Mouse (Mus musculus) liver, embryonic 13.5 days (tissue): ENCODE results near the gene Cpsf6. TPM values are rescaled to one million over a fixed set of nuclear protein-coding genes. Genes with fewer than 3 reads are reported as not detected.
A peak's percentile ranks its signal among the peaks of the same experiment; 100 is the strongest.
"Not testable (repeated sequence)": the region's sequence is repeated elsewhere in the genome, so short reads cannot be mapped to it uniquely, and the experiment has no call there.

Source experiments
- ATAC-seq: fragments of 200-750 bp; cut with Nextera tagmentation; 2 replicates; pipeline ENCODE4 v1.8.0; 2017; ENCODE audit warnings: low read depth, mild to moderate bottlenecking, moderate number of reproducible peaks, moderate library complexity
- DNase-seq: peaks from one replicate; pipeline ENCODE4 v3.0.0; 2022
- H3K27ac ChIP-seq: fragments of 300-500 bp; sonication (generic); 2 replicates; pipeline ENCODE4 v1.5.1; 2015; ENCODE audit warnings: moderate library complexity, mild to moderate bottlenecking, inconsistent platforms
- H3K27me3 ChIP-seq: fragments of 300-500 bp; sonication (generic); 2 replicates; pipeline ENCODE4 v1.6.1; 2015; ENCODE audit warnings: mild to moderate bottlenecking, inconsistent platforms
- H3K36me3 ChIP-seq: fragments of 300-500 bp; sonication (generic); 2 replicates; pipeline ENCODE4 v1.6.1; 2015; ENCODE audit warnings: mild to moderate bottlenecking, inconsistent platforms
- H3K4me1 ChIP-seq: fragments of 300-500 bp; sonication (generic); replicated peaks from 2 replicates; pipeline ENCODE4 v1.6.1; 2015; ENCODE audit warnings: inconsistent platforms
- H3K4me2 ChIP-seq: fragments of 300-500 bp; sonication (generic); 2 replicates; pipeline ENCODE4 v1.6.1; 2015; ENCODE audit warnings: inconsistent platforms, mild to moderate bottlenecking, moderate library complexity
- H3K4me3 ChIP-seq: fragments of 300-500 bp; sonication (generic); replicated peaks from 2 replicates; pipeline ENCODE4 v1.5.1; 2015; ENCODE audit warnings: mild to moderate bottlenecking, inconsistent platforms
- H3K9ac ChIP-seq: fragments of 300-500 bp; sonication (generic); 2 replicates; pipeline ENCODE4 v1.6.1; 2015; ENCODE audit warnings: mild to moderate bottlenecking, inconsistent platforms
- H3K9me3 ChIP-seq: fragments of 300-500 bp; sonication (generic); replicated peaks from 2 replicates; pipeline ENCODE4 v1.6.1; 2016; ENCODE audit warnings: inconsistent platforms
- WGBS: fragments of 180-500 bp; shearing (Covaris S2); methylation state at CpG from one replicate; pipeline ENCODE4 v1.1.7; 2015; ENCODE audit not compliant: insufficient replicate concordance; 5-methylcytosine and 5-hydroxymethylcytosine counted together
- polyA plus RNA-seq: library from polyadenylated mRNA; unstranded; fragments of >200 nt; fragmentation: Nextera tagmentation; extraction: Ambion mirVana; gene quantifications from 2 replicates; pipeline ENCODE4 v1.2.1, GENCODE M21; 2015

Cpsf6 gene
- polyA plus RNA-seq, 1 experiment from 2014 or later, result 69.2 TPM

GRCm38 (mm10) chr10:117396386-117397048, 16.7 kb upstream of the Cpsf6 start:
- Histone ChIP-seq H3K4me2 (no peak overlapping the region), H3K4me3 (no peak overlapping the region)
- no peak for ATAC-seq

DNA sequence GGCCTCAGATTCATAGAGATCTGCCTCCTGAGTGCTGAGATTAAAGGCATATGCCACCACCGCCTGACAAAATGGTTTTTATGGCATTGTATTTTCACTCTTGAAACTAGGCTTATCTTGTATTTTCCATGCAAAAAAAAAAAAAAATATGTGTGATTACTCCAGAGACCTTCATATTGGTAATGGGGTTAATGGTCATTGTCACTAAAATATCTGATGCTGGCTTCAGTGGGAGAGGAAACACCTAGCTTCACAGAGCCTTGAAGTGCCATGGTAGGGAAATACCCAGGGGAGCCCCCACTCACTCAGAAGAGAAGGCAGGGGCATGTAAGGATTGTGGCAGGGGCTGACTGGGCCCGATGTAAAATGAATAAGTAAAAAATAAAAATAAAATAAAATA, 16.0 kb upstream of the Cpsf6 start:
- Histone ChIP-seq H3K36me3 (no peaks in the 10 kb centered on the region), H3K9me3 (no peaks in the 10 kb centered on the region), H3K27ac (no peak overlapping the region), H3K9ac (no peak overlapping the region), H3K4me1 (peaks cover 13% of the 10 kb centered on the region; the same call in 1 of the 2 replicates), H3K27me3 (no peaks in the 10 kb centered on the region), H3K4me2 (no peak overlapping the region), H3K4me3 (no peak overlapping the region)
- ATAC-seq, result no peak
- DNase-seq, result no peak
- 76% methylated on average over 2 of the region's 2 CpGs for WGBS

More at GRCm38 (mm10) chr10:117396386-117397048, 16.7 kb upstream of the Cpsf6 start:
- Histone ChIP-seq H3K9me3 (no peaks in the 10 kb centered on the region), H3K27me3 (no peaks in the 10 kb centered on the region), H3K4me1 (peaks cover 13% of the 10 kb centered on the region; the same call in 1 of the 2 replicates), H3K36me3 (no peaks in the 10 kb centered on the region), H3K9ac (no peak overlapping the region), H3K27ac (no peak overlapping the region)
- no peak for DNase-seq
- 48% methylated on average over 18 of the region's 18 CpGs for WGBS

DNA sequence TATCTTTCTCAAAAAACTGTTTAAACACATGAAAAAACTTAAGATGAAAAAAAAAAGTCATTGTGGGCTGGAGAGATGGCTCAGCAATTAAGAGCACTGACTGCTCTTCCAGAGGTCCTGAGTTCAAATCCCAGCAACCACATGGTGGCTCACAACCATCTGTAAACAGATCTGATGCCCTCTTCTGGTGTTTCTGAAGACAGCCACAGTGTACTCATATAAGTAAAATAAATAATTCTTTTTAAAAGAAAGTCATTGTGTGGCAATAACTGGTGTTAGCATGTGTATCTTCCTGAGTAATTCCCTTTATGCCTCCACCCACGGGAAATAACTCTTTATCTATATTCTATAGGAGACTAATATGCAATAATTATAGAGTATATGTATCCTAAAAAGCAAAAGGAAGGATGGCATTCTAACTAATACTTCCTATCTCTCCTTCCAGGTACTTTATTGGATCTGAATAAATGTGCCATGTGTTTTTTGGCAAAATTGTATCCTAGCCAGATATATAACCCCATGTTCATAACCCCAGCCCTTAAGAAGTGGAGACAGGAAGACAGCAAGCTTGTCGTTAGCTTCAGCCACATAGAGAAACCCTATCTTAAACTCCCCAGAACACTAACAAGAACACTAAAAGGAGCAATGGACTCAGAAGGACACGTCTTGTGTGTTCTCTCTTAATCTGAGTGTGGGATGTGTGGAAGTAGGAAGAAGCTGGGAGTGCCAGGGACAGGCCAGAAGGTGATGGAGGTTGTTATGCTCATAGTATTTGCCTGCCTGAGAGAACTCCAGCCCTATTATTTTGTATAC, 15.1 kb upstream of the Cpsf6 start:
- peaks cover 13% of the 10 kb centered on the region; the same call in 1 of the 2 replicates for H3K4me1 ChIP-seq
- DNase-seq (no peak), ATAC-seq (no peak)
- 55% methylated on average over 3 of the region's 3 CpGs for WGBS
- no peak overlapping the region for H3K4me2 ChIP-seq
- 0 out of 2 replicates have a peak, but pooled peaks cover 3% of the 10 kb centered on the region for H3K27me3 ChIP-seq
- no peak overlapping the region for H3K4me3 ChIP-seq
- no peaks in the 10 kb centered on the region for H3K9me3 ChIP-seq
- no peak overlapping the region for H3K27ac ChIP-seq
- H3K36me3 ChIP-seq, result no peaks in the 10 kb centered on the region
- no peak overlapping the region for H3K9ac ChIP-seq

DNA sequence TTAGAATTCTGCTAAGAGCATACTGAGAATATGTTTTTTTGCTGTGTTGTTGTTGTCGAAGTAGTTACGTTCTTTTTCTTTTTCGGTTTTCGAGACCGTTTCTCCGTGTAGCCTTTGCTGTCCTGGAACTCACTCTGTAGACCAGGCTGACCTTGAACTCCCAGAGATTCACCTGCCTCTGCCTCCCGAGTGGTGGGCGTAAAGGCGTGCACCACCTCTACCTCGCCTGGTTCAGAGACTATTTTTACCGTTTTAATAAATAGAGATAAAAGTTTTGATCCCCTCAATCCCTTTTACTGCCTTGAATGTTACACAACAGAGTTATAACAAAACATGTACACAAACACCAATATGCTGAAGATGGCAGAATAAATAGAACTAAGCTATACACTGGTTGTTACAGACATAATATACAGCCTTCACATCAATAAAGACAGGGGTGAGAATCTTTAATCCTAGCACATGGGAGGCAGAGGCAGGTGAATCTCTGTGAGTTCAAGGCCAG, 14.1 kb upstream of the Cpsf6 start:
- 34% methylated on average over 11 of the region's 11 CpGs for WGBS
- no peak for ATAC-seq
- Histone ChIP-seq H3K4me3 (peak overlapping the region; percentile 55), H3K4me1 (peaks cover 13% of the 10 kb centered on the region; the same call in 1 of the 2 replicates), H3K36me3 (no peaks in the 10 kb centered on the region), H3K9ac (peak overlapping the region; percentile 59), H3K9me3 (no peaks in the 10 kb centered on the region), H3K4me2 (peak overlapping the region; percentile 75), H3K27me3 (0 out of 2 replicates have a peak, but pooled peaks cover 3% of the 10 kb centered on the region), H3K27ac (no peak overlapping the region)
- no peak for DNase-seq

- DNase-seq (no peak), ATAC-seq (peak; percentile 50; the same call in 1 of the 2 replicates)
- H3K36me3 ChIP-seq, result no peaks in the 10 kb centered on the region
- no peaks in the 10 kb centered on the region for H3K9me3 ChIP-seq
- WGBS, result 2% methylated on average over 26 of the region's 27 CpGs
- peak overlapping the region; percentile 75 for H3K4me2 ChIP-seq
- 0 out of 2 replicates have a peak, but pooled peaks cover 3% of the 10 kb centered on the region for H3K27me3 ChIP-seq
- no peak overlapping the region for H3K27ac ChIP-seq
- H3K4me3 ChIP-seq, result peak overlapping the region; percentile 55
- peaks cover 13% of the 10 kb centered on the region; the same call in 1 of the 2 replicates for H3K4me1 ChIP-seq
- H3K9ac ChIP-seq, result peak overlapping the region; percentile 59
These were observed 13.5 kb upstream of the Cpsf6 start for GRCm38 (mm10) chr10:117393196-117393890.

- H3K4me2 ChIP-seq, result peak overlapping the region; percentile 75
- H3K9me3 ChIP-seq, result no peaks in the 10 kb centered on the region
- 6% methylated on average over 6 of the region's 6 CpGs for WGBS
- ATAC-seq, result no peak
- peak overlapping the region; percentile 55 for H3K4me3 ChIP-seq
- H3K4me1 ChIP-seq, result peaks cover 9% of the 10 kb centered on the region; the same call in 1 of the 2 replicates
- H3K27ac ChIP-seq, result no peak overlapping the region
- H3K9ac ChIP-seq, result peak overlapping the region; percentile 59
- H3K27me3 ChIP-seq, result 0 out of 2 replicates have a peak, but pooled peaks cover 3% of the 10 kb centered on the region
- DNase-seq, result no peak
- H3K36me3 ChIP-seq, result no peaks in the 10 kb centered on the region
These were observed 13.0 kb upstream of the Cpsf6 start for GRCm38 (mm10) chr10:117392832-117393195.

DNA sequence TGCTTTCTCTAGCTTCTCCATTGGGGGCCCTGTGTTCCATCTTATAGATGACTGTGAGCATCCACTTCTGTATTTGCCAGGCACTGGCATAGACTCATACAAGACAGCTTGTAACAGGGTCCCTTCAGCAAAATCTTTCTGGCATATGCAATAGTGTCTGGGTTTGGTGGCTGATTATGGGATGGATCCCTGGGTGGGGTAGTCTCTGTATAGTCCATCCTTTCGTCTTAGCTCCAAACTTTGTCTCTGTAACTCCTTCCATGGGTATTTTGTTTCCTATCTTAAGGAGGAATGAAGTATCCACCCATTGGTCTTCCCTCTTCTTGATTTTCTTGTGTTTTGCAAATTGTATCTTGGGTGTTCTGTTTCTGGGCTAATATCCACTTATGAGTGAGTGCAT, 12.6 kb upstream of the Cpsf6 start:
- H3K36me3 ChIP-seq, H3K9ac ChIP-seq, H3K27me3 ChIP-seq, H3K4me3 ChIP-seq, H3K4me1 ChIP-seq, H3K4me2 ChIP-seq, H3K27ac ChIP-seq, H3K9me3 ChIP-seq, DNase-seq, ATAC-seq: not testable (repeated sequence)
- WGBS, result 86% methylated on average over 1 of the region's 1 CpGs

- DNase-seq (no peak), ATAC-seq (no peak)
- Histone ChIP-seq H3K4me3 (no peak overlapping the region), H3K9me3 (no peaks in the 10 kb centered on the region), H3K36me3 (no peaks in the 10 kb centered on the region), H3K4me1 (peaks cover 9% of the 10 kb centered on the region; the same call in 1 of the 2 replicates), H3K27me3 (0 out of 2 replicates have a peak, but pooled peaks cover 3% of the 10 kb centered on the region), H3K27ac (no peak overlapping the region), H3K9ac (no peak overlapping the region), H3K4me2 (no peak overlapping the region)
- 86% methylated on average over 2 of the region's 2 CpGs for WGBS
These were observed 12.0 kb upstream of the Cpsf6 start for GRCm38 (mm10) chr10:117391801-117392200.

DNA sequence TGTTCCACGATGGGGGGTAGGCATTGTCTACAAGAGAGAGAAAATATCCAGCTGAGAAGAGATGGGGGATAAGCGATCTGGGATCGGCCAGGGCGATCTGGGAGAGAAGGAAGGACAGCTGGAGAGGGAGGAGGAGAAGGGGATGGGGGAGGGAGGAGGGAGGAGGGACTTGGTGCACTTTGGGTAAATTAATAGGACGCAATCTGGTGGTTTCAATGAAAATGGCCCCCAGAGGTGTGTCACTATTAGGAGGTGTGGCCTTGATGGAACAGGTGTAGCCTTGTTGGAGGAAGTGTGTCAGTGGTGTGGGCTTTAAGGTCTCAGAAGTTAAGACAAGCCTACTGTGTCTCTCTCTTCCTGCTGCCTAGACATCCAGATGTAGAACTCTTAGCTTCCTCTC, 11.2 kb upstream of the Cpsf6 start:
- ATAC-seq (no peak), DNase-seq (no peak)
- peaks cover 9% of the 10 kb centered on the region; the same call in 1 of the 2 replicates for H3K4me1 ChIP-seq
- H3K4me3 ChIP-seq, result no peak overlapping the region
- no peaks in the 10 kb centered on the region for H3K36me3 ChIP-seq
- no peak overlapping the region for H3K9ac ChIP-seq
- H3K27ac ChIP-seq, result no peak overlapping the region
- no peaks in the 10 kb centered on the region for H3K9me3 ChIP-seq
- H3K4me2 ChIP-seq, result no peak overlapping the region
- 40% methylated on average over 5 of the region's 5 CpGs for WGBS
- H3K27me3 ChIP-seq, result 0 out of 2 replicates have a peak, but pooled peaks cover 3% of the 10 kb centered on the region

DNA sequence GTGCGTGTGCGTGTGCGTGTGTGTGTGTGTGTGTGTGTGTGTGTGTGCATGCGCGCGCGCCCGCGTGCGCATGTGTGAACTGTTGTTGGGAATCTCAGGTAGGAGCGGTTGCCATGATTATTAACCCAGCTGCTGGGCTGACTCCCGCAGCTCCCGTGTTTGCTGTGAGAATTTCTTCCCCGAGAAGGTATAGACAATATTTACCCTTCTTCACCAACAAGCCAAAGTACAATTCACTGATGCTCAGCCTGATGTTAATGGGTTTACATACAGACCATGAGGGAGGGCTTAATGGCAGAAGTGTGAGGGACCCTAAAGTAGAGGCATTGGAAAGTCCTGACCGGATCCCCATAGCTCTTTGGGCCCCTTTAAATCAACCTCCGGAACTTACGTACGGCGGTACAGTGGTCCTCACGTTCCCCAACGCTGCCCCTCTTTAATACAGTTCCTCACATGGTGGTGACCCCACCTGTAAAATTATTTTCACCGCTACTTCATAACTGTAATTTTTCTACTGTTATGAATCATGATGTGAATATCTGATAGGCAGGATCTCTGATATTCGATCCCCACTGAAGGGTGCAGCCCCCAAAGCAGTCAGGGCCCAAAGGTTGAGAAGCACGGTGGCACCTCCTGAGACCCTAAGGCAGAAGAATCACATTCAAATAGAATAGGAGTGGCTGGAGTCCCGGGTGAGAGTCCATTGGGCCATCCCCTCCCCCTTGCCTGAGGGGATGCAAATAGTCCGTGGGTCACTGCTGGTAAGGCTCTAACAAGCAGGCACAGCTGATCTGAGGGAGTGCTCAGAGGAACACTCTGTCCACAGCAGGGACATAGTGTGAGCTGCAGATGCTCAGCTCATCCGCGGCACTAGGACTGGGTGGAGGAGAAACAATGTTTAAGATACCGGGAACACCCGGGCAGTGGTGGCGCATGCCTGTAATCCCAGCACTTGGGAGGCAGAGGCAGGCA, 10.4 kb upstream of the Cpsf6 start:
- peak; percentile 44 for ATAC-seq
- H3K9ac ChIP-seq, result no peak overlapping the region
- H3K4me2 ChIP-seq, result peak overlapping the region; percentile 34
- H3K36me3 ChIP-seq, result no peaks in the 10 kb centered on the region
- 0 out of 2 replicates have a peak, but pooled peaks cover 3% of the 10 kb centered on the region for H3K27me3 ChIP-seq
- WGBS, result 50% methylated on average over 31 of the region's 31 CpGs
- H3K9me3 ChIP-seq, result no peaks in the 10 kb centered on the region
- H3K4me1 ChIP-seq, result peaks cover 9% of the 10 kb centered on the region; the same call in 1 of the 2 replicates
- no peak for DNase-seq
- no peak overlapping the region for H3K4me3 ChIP-seq
- H3K27ac ChIP-seq, result no peak overlapping the region
